Mouse (Mus musculus) stomach, postnatal 0 days (tissue): ENCODE measurements around the gene Unc93b1. TPM values are rescaled to one million over a fixed set of nuclear protein-coding genes. Genes with fewer than 3 reads are reported as not detected.

Experiments
- ATAC-seq: fragments of 200-750 bp; cut with Nextera tagmentation; 2 replicates; pipeline ENCODE4 v1.8.0; 2017; ENCODE audit not compliant: low FRiP score, low TSS enrichment
- DNase-seq: peaks from one replicate; pipeline ENCODE4 v3.0.0-alpha.2; 2016; ENCODE audit warnings: low spot score
- H3K27ac ChIP-seq: fragments of 300-500 bp; sonication (generic); replicated peaks from 2 replicates; pipeline ENCODE4 v1.5.1; 2014; ENCODE audit warnings: mild to moderate bottlenecking, control low read depth
- H3K27me3 ChIP-seq: fragments of 300-500 bp; sonication (generic); 2 replicates; pipeline ENCODE4 v1.6.1; 2014; ENCODE audit warnings: low read length; ENCODE audit not compliant: control insufficient read depth, insufficient read depth
- H3K36me3 ChIP-seq: fragments of 300-500 bp; sonication (generic); 2 replicates; pipeline ENCODE4 v1.6.1; 2014; ENCODE audit warnings: low read length, mixed read lengths; ENCODE audit not compliant: control insufficient read depth, insufficient read depth
- H3K4me1 ChIP-seq: fragments of 300-500 bp; sonication (generic); replicated peaks from 2 replicates; pipeline ENCODE4 v1.6.1; 2014; ENCODE audit warnings: antibody characterized with exemption; ENCODE audit not compliant: control insufficient read depth, insufficient read depth
- H3K4me2 ChIP-seq: fragments of 300-500 bp; sonication (generic); replicated peaks from 2 replicates; pipeline ENCODE4 v1.6.1; 2014; ENCODE audit warnings: low read depth, mild to moderate bottlenecking, control low read depth, moderate library complexity
- H3K4me3 ChIP-seq: fragments of 300-500 bp; sonication (generic); 2 replicates; pipeline ENCODE4 v1.5.1; 2014; ENCODE audit warnings: low read depth, low read length, control low read depth
- H3K9ac ChIP-seq: fragments of 300-500 bp; sonication (generic); 2 replicates; pipeline ENCODE4 v1.6.1; 2014; ENCODE audit warnings: mild to moderate bottlenecking, low read length, control low read depth, mixed read lengths
- H3K9me3 ChIP-seq: fragments of 300-500 bp; sonication (generic); 2 replicates; pipeline ENCODE4 v1.6.1; 2016; ENCODE audit warnings: low read length; ENCODE audit not compliant: control insufficient read depth
- CTCF ChIP-seq: IDR thresholded peaks from 2 replicates; pipeline ENCODE4 v1.5.1; 2016; ENCODE audit warnings: antibody characterized with exemption, low read depth, mild to moderate bottlenecking, moderate library complexity
- EP300 ChIP-seq: optimal IDR thresholded peaks from 2 replicates; pipeline ENCODE3; 2016; ENCODE audit warnings: antibody characterized with exemption
- WGBS: fragments of 180-500 bp; shearing (Covaris S2); extraction: QIAGEN DNeasy Blood & Tissue Kit; methylation state at CpG from one replicate; pipeline ENCODE4 v1.1.7; 2014; 5-methylcytosine and 5-hydroxymethylcytosine counted together
- polyA plus RNA-seq: library from polyadenylated mRNA; unstranded; fragments of >200 nt; fragmentation: Nextera tagmentation; extraction: Ambion mirVana; gene quantifications from 2 replicates; pipeline ENCODE4 v1.2.1, GENCODE M21; 2015

The Unc93b1 gene
- 17.4 and 19.7 TPM in 2 replicates for polyA plus RNA-seq

DNA sequence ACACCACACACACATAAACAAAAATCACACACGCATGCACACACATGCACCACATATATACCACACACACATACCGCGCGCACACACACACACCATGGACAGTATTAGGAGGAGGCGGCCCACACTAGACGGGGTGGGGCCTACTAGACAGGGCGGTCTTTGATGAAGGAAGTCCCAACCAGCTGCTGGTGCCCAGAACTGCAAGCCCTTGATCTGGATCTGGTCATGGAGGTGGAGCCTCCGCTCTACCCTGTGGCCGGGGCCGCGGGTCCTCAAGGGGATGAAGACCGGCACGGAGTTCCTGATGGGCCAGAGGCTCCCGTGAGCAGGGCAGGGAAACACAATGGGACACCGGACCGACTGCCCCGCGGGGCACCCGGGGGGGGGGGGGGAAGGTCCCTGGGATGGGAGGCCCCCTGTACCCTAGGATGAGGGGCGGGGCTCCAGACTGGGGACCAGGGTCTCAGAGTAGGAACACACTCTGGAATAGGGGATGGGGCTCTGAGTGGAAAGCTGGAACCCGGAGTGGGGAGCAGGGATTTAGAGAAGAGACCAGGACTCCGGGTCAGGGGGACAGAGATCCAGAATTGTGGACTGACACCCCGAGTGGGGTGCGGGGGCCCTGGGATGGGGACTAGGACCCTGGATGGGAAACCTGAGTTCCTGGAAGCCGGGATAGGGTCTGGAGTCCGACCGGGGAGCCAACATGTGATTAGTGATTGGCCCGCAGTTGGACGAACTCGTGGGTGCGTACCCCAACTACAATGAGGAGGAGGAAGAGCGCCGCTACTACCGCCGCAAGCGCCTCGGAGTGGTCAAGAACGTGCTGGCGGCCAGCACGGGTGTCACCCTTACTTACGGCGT, at the start of gene Unc93b1:
TSS of gene Unc93b1 (plus strand) at position 155 of the 864 bp plus-strand sequence.
- H3K27me3 ChIP-seq, result no peaks in the 10 kb centered on the region
- no peaks in the 10 kb centered on the region for H3K36me3 ChIP-seq
- DNase-seq (peak; percentile 73), ATAC-seq (peak; percentile 89)
- 8% methylated on average over 42 of the region's 42 CpGs for WGBS
- H3K9me3 ChIP-seq, result no peaks in the 10 kb centered on the region
- TF ChIP-seq CTCF, result no peak
- no peak for TF ChIP-seq EP300
- H3K9ac ChIP-seq, result peak within 1 kb of the TSS; percentile 68
- H3K4me3 ChIP-seq, result peak within 1 kb of the TSS; percentile 57
- peak within 1 kb of the TSS; percentile 84 for H3K4me2 ChIP-seq
- no peaks in the 10 kb centered on the region; the same call in 1 of the 2 replicates for H3K4me1 ChIP-seq
- H3K27ac ChIP-seq, result peak within 1 kb of the TSS; percentile 53; the same call in 1 of the 2 replicates

DNA sequence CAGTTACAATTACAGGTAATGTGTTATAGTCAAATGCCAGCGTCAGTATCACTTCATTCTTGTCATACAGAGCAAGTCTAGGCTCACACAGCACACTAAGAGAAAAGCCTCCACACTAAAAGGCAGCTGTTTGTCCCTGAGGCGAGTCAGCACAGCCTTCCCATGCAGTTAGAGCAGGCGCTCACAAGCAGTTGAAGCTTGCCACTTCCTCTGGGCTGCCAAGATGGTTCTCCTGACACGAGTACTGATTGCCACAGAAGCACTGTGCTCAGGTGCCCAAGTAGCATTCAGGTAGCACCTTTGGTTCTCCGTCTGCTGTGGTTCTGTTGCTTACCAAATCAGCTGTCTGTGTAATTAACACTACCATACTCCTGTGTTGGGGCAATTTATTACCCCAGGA, 45.9 kb upstream of the Unc93b1 start:
- no peaks in the 10 kb centered on the region for H3K9me3 ChIP-seq
- WGBS, result 82% methylated on average over 5 of the region's 5 CpGs
- no peak for ATAC-seq
- DNase-seq, result no peak
- no peaks in the 10 kb centered on the region for H3K27me3 ChIP-seq
- no peaks in the 10 kb centered on the region for H3K4me1 ChIP-seq
- H3K4me2 ChIP-seq, result no peak overlapping the region
- H3K36me3 ChIP-seq, result peaks cover 9% of the 10 kb centered on the region
- no peak overlapping the region for H3K9ac ChIP-seq
- no peak overlapping the region for H3K4me3 ChIP-seq
- no peak for TF ChIP-seq EP300
- no peak overlapping the region for H3K27ac ChIP-seq

- Histone ChIP-seq H3K4me3 (no peak overlapping the region), H3K27me3 (no peaks in the 10 kb centered on the region), H3K9ac (no peak overlapping the region), H3K9me3 (no peaks in the 10 kb centered on the region), H3K27ac (no peak overlapping the region), H3K36me3 (peaks cover 16% of the 10 kb centered on the region), H3K4me2 (no peak overlapping the region), H3K4me1 (no peaks in the 10 kb centered on the region)
- 75% methylated on average over 8 of the region's 8 CpGs for WGBS
- TF ChIP-seq EP300 (no peak), CTCF (peak; percentile 66)
- DNase-seq, result peak; percentile 51
- ATAC-seq, result no peak
Measured at GRCm38 (mm10) chr19:3890181-3890580, 44.8 kb upstream of the Unc93b1 start.

GRCm38 (mm10) chr19:3893545-3894116, 41.4 kb upstream of the Unc93b1 start:
- no peaks in the 10 kb centered on the region for H3K9me3 ChIP-seq
- no peak overlapping the region for H3K4me2 ChIP-seq
- no peak for TF ChIP-seq CTCF
- TF ChIP-seq EP300, result no peak
- H3K9ac ChIP-seq, result no peak overlapping the region
- ATAC-seq (no peak), DNase-seq (no peak)
- no peaks in the 10 kb centered on the region for H3K4me1 ChIP-seq
- no peaks in the 10 kb centered on the region for H3K27me3 ChIP-seq
- H3K36me3 ChIP-seq, result peaks cover 38% of the 10 kb centered on the region
- no peak overlapping the region for H3K27ac ChIP-seq
- 88% methylated on average over 4 of the region's 4 CpGs for WGBS
- H3K4me3 ChIP-seq, result no peak overlapping the region

DNA sequence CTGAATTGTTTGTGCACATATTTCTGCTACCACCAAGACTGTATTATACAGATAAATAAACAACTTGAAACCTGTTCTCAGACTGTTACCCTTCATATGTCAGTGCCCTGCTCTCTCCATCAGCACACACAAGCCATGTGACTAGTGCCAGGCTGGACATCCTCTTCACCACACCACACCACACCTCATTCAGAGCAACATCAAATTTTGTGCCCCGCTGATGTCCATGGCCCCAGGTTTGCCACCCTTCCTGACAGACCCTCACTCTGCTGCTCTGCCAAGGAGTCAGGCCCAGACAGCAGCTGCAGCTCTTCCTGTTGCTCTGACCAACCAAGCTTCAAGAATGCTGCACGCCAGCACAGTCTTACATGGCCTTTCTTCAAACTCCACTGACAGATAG, 40.7 kb upstream of the Unc93b1 start:
- WGBS, result 82% methylated on average over 2 of the region's 2 CpGs

GRCm38 (mm10) chr19:3895171-3895631, 39.8 kb upstream of the Unc93b1 start:
- DNase-seq (no peak), ATAC-seq (peak; percentile 19; the same call in 1 of the 2 replicates)
- no peaks in the 10 kb centered on the region for H3K9me3 ChIP-seq
- H3K27ac ChIP-seq, result no peak overlapping the region
- WGBS, result 31% methylated on average over 3 of the region's 3 CpGs
- H3K27me3 ChIP-seq, result no peaks in the 10 kb centered on the region
- no peaks in the 10 kb centered on the region for H3K4me1 ChIP-seq
- no peak overlapping the region for H3K4me2 ChIP-seq
- no peak overlapping the region for H3K9ac ChIP-seq
- TF ChIP-seq EP300 (no peak), CTCF (no peak)
- H3K4me3 ChIP-seq, result no peak overlapping the region
- peaks cover 42% of the 10 kb centered on the region for H3K36me3 ChIP-seq

More for the DNA sequence above, 40.7 kb upstream of the Unc93b1 start:
- ATAC-seq (no peak), DNase-seq (no peak)
- Histone ChIP-seq H3K27ac (no peak overlapping the region), H3K4me3 (no peak overlapping the region), H3K4me1 (no peaks in the 10 kb centered on the region), H3K27me3 (no peaks in the 10 kb centered on the region), H3K9ac (no peak overlapping the region), H3K36me3 (peaks cover 43% of the 10 kb centered on the region), H3K4me2 (no peak overlapping the region), H3K9me3 (no peaks in the 10 kb centered on the region)
- TF ChIP-seq EP300 (no peak), CTCF (no peak)
